Mouse (Mus musculus): ENCODE measurements around the gene Dennd5a. TPM values are rescaled to one million over a fixed set of nuclear protein-coding genes. Genes with fewer than 3 reads are reported as not detected.
"Not testable (repeated sequence)": the region's sequence is repeated elsewhere in the genome, so short reads cannot be mapped to it uniquely, and the experiment has no call there.

The Dennd5a gene
- total RNA-seq (2015; ENCODE audit: low replicate concordance) (35.2 and 40.4 TPM in 2 replicates), total RNA-seq (2017; ENCODE audit: low replicate concordance) (22.4 and 24.8 TPM in 2 replicates)

DNA sequence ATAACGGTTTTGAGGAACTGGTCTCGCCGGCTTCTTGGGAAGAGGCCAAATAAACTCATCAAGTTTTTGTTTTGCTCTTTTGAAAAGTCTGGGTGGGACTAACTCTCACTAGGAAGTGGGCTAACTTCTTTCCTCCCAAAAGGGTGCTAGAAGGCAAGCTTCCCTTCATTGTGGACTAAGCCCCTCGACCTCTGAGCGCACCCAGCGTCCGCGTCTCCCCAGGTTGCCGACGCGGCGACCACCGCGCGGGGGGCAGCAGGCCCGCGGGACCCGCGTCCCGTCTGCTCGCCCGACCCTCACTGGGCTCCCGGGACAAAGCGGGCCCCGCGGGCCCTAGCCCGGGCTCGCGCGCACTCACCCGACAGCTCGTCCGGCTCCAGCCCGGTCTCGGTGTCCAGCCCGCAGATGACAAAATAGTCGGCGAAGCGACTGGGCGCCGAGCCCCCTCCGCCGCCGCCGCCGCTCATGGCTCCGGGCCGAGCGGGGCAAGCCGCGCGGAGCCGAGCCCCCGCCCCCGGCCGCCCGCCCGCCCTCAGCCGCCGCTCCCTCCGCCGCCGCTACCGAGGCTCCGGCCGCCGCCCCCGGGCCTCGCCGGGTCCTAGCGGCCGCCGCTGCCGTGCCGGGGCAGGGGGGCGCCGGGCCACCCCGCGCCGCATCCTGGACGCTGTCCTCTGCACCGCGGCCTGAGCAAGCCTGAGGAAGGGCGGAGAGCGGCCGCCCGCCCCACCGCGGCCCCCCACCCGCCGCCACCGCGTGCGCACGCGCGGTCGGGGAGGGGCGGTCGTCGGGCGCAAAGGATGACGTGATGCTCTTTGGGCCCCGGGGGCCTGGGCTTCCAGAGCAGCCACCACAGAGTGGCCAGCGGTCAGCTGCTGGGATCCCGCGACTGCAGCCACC, at the start of gene Dennd5a:
Gene Dennd5a, minus strand, starts transcription at position 755 of the 897 bp plus-strand sequence.
- peak; percentile 68 for ATAC-seq (replicated peaks; ENCODE audit: low FRiP score, poor library complexity, severe bottlenecking)

- ATAC-seq (replicated peaks; ENCODE audit: low FRiP score, poor library complexity, severe bottlenecking): no peak
Measured at GRCm38 (mm10) chr7:110009084-110009483, 48.8 kb upstream of the Dennd5a start.

DNA sequence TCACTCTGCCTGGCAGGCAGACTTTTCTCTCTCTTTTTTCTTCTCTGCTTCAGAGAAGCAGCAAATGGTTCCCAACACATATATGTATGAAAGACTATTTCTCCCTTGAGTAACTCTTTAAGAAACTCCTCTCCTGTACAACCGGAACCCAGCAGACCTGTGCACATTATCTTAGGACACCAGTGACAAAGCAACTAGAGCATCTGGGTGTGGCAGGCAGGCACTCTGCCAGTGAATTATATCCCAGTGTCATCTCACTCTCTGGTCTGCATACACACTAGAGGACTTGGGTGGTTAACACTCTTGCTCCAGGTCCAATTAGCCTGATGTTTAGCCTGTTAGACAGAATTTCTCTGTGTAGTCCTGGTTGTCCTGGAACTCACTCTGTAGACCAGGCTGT, 48.2 kb upstream of the Dennd5a start:
- ATAC-seq (replicated peaks; ENCODE audit: low FRiP score, poor library complexity, severe bottlenecking): peak; percentile 84

DNA sequence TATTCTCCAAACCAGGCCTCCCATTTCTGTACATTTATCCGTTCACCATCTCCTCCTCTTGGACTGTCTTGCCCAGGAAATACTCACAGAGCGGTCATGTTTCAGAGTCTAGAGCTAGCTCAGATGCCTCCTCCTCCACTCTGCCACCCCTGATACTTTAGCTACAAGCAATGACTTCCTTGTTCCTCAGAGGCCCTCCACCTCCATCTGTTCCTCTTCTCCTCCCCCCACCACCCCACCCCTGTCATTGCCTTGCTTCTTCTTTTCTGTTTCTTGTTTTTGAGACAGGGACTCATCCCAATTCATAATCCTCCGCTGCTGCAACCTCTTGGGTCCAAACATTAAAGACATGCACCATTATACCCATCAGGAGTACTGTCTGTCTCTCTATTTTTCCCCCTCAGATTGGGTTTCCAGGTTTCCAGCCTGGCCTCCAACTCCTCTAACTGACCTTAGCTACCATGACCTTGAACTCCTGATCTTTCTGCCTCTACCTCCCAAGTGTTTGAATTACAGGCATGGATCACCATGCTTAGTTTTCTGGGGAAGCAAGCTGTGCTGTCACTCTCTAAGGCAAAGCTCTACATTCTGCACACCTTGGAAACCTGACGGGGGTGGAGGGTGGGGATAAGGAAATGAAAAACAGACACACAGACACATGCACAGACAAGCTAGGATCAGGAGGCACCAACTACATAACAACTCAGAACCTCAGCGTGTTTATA, 46.4 kb upstream of the Dennd5a start:
- ATAC-seq (replicated peaks; ENCODE audit: low FRiP score, poor library complexity, severe bottlenecking): no peak

GRCm38 (mm10) chr7:110005976-110006375, 45.7 kb upstream of the Dennd5a start:
- no peak for ATAC-seq (replicated peaks; ENCODE audit: low FRiP score, poor library complexity, severe bottlenecking)

GRCm38 (mm10) chr7:110002968-110003367, 42.7 kb upstream of the Dennd5a start:
- no peak; the same call in 1 of the 2 replicates for ATAC-seq (replicated peaks; ENCODE audit: low FRiP score, poor library complexity, severe bottlenecking)

- ATAC-seq (replicated peaks; ENCODE audit: low FRiP score, poor library complexity, severe bottlenecking): no peak
Measured at GRCm38 (mm10) chr7:110002092-110002491, 41.8 kb upstream of the Dennd5a start.

- ATAC-seq (replicated peaks; ENCODE audit: low FRiP score, poor library complexity, severe bottlenecking): no peak
Measured at GRCm38 (mm10) chr7:109998388-109998787, 38.1 kb upstream of the Dennd5a start.

DNA sequence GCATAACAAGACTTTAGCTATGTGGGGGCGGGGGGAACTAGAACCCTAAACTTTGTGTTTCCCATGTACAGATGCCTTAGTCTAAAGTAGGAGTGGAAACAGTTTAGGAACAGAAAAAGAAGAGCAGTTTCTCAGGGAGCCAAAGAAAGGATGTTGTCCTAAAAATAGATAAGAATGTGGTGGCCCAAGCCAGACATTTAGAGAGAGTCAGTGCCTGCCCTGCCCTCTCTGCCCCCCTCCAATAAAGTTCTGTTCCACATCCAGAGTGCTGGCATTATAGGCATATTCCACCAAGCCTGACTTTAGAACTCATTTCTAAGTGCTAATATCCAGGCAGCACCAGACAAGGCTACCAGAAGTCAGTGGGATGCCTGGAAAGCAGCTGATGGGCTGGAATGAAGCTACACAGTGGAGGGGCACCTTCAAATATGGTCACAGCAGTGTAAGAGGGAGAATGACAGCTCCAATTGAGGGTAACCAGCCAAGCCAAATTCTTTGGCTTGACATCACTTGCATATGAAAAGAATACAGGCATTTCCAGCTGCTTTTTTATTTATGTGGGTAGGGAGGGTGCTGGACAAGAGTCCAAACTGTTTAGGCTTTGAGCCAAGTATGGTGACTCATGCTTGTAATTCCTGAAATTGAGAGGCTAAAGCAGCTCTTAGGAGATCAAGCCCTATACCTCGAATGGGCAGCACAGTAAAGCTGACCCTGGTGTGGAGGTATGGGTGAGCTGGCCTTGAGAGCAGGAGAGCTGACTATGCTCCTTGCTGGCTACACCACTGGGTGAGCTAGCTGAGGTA, 33.1 kb upstream of the Dennd5a start:
- ATAC-seq (replicated peaks; ENCODE audit: low FRiP score, poor library complexity, severe bottlenecking): no peak

GRCm38 (mm10) chr7:109991286-109991685, 31.0 kb upstream of the Dennd5a start:
- ATAC-seq (replicated peaks; ENCODE audit: low FRiP score, poor library complexity, severe bottlenecking): no peak

DNA sequence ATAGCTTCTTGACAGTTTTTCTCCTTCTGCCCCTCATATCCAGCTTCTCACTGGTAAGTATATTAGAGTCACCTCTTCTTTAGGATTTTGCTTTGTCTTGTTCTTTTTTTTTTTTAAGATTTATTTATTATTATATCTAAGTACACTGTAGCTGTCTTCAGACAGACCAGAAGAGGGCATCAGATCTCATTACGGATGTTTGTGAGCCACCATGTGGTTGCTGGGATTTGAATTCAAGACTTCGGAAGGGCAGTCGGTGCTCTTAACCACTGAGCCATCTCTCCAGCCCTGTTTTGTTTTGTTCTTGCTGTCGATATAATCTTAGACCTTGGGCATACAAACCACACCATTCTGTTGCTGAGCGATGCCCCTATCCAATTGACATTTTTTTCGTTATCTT, 26.5 kb upstream of the Dennd5a start, which contains the start of gene Tmem41b:
Gene Tmem41b, minus strand, starts transcription at position 155 of the 400 bp plus-strand sequence.
- ATAC-seq (replicated peaks; ENCODE audit: low FRiP score, poor library complexity, severe bottlenecking): not testable (repeated sequence)

- ATAC-seq (replicated peaks; ENCODE audit: low FRiP score, poor library complexity, severe bottlenecking): peak; percentile 98
Measured at GRCm38 (mm10) chr7:109986133-109986669, 25.9 kb upstream of the Dennd5a start.

GRCm38 (mm10) chr7:109985661-109986132, 25.4 kb upstream of the Dennd5a start:
- ATAC-seq (replicated peaks; ENCODE audit: low FRiP score, poor library complexity, severe bottlenecking): peak; percentile 45

- not testable (repeated sequence) for ATAC-seq (replicated peaks; ENCODE audit: low FRiP score, poor library complexity, severe bottlenecking)
Measured at GRCm38 (mm10) chr7:109984608-109985007, 24.3 kb upstream of the Dennd5a start.

GRCm38 (mm10) chr7:109977131-109977530, 16.9 kb upstream of the Dennd5a start:
- not testable (repeated sequence) for ATAC-seq (replicated peaks; ENCODE audit: low FRiP score, poor library complexity, severe bottlenecking)

- no peak for ATAC-seq (replicated peaks; ENCODE audit: low FRiP score, poor library complexity, severe bottlenecking)
Measured at GRCm38 (mm10) chr7:109975966-109976715, 15.9 kb upstream of the Dennd5a start.

GRCm38 (mm10) chr7:109969542-109969941, 9.3 kb upstream of the Dennd5a start:
- no peak for ATAC-seq (replicated peaks; ENCODE audit: low FRiP score, poor library complexity, severe bottlenecking)

DNA sequence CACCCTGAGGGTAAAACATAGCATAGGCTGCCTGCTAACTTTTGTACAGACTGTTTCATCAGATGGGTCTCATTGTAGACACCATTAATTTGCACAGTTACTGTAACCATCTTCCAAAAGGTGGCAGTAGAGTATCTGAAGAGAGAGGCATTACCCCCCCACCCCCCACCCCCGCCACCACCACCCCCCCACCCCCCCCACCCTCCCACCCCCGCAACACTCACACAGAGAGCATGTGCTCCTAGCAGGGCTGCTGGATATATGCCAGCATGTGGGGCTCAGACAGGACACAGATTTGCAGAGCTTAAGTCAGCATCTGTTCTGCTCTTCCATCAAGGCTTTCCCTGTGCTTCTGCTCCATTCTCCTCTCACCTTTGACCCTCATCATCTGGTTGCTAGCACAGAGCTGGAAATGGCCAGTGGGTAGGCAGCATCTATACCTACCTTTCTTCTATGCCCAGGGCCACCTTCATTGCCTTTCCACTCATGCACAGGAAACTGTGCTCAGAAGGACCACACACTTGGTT, 8.7 kb upstream of the Dennd5a start:
- no peak for ATAC-seq (replicated peaks; ENCODE audit: low FRiP score, poor library complexity, severe bottlenecking)

Data from erythroid progenitor cell, adult 5-6 weeks (primary cell).